Mouse (Mus musculus) stomach, embryonic 14.5 days (tissue): ENCODE measurements around the gene Abhd17b. TPM values are rescaled to one million over a fixed set of nuclear protein-coding genes. Genes with fewer than 3 reads are reported as not detected.

ENCODE experiments used
- ATAC-seq: fragments of 200-750 bp; cut with Nextera tagmentation; 2 replicates; pipeline ENCODE4 v1.8.0; 2017; ENCODE audit warnings: low read depth, moderate TSS enrichment; ENCODE audit not compliant: insufficient number of reproducible peaks, insufficient read depth, low FRiP score
- H3K27ac ChIP-seq: fragments of 300-500 bp; sonication (generic); 2 replicates; pipeline ENCODE4 v1.5.1; 2014; ENCODE audit warnings: mild to moderate bottlenecking, low read length, moderate library complexity, mixed read lengths
- H3K27me3 ChIP-seq: fragments of 300-500 bp; sonication (generic); 2 replicates; pipeline ENCODE4 v1.6.1; 2014; ENCODE audit warnings: low read length, control low read depth, mixed read lengths; ENCODE audit not compliant: control insufficient read depth, insufficient read depth
- H3K36me3 ChIP-seq: fragments of 300-500 bp; sonication (generic); 2 replicates; pipeline ENCODE4 v1.6.1; 2014; ENCODE audit warnings: mild to moderate bottlenecking, control low read depth, low read length, moderate library complexity, mixed read lengths; ENCODE audit not compliant: control insufficient read depth, insufficient read depth
- H3K4me1 ChIP-seq: fragments of 300-500 bp; sonication (generic); 2 replicates; pipeline ENCODE4 v1.6.1; 2014; ENCODE audit warnings: low read length, control low read depth, mixed read lengths; ENCODE audit not compliant: control insufficient read depth, insufficient read depth
- H3K4me2 ChIP-seq: fragments of 300-500 bp; sonication (generic); replicated peaks from 2 replicates; pipeline ENCODE4 v1.6.1; 2014; ENCODE audit warnings: low read depth, low read length, control low read depth
- H3K4me3 ChIP-seq: fragments of 300-500 bp; sonication (generic); 2 replicates; pipeline ENCODE4 v1.5.1; 2014; ENCODE audit warnings: low read depth, low read length, control low read depth
- H3K9ac ChIP-seq: fragments of 300-500 bp; sonication (generic); replicated peaks from 2 replicates; pipeline ENCODE4 v1.6.1; 2014; ENCODE audit warnings: low read depth, mild to moderate bottlenecking, control low read depth, low read length, moderate library complexity, mixed read lengths
- H3K9me3 ChIP-seq: fragments of 300-500 bp; sonication (generic); 2 replicates; pipeline ENCODE4 v1.6.1; 2016; ENCODE audit warnings: low read depth, low read length, control low read depth; ENCODE audit not compliant: control insufficient read depth
- WGBS: fragments of 180-500 bp; shearing (Covaris S2); extraction: QIAGEN DNeasy Blood & Tissue Kit; methylation state at CpG from one replicate; pipeline ENCODE4 v1.1.7; 2014; 5-methylcytosine and 5-hydroxymethylcytosine counted together
- polyA plus RNA-seq: library from polyadenylated mRNA; unstranded; fragments of >200 nt; fragmentation: Nextera tagmentation; extraction: Ambion mirVana; gene quantifications from 2 replicates; pipeline ENCODE4 v1.2.1, GENCODE M21; 2014

Abhd17b gene
- polyA plus RNA-seq, 1 experiment from 2014 or later, result 26.5 TPM

- H3K4me2 ChIP-seq, result no peak overlapping the region
- no peak overlapping the region for H3K4me3 ChIP-seq
- no peak overlapping the region for H3K9ac ChIP-seq
- no peaks in the 10 kb centered on the region for H3K9me3 ChIP-seq
- ATAC-seq, result no peak
- 47% methylated on average over 7 of the region's 7 CpGs for WGBS
- no peaks in the 10 kb centered on the region for H3K36me3 ChIP-seq
- H3K4me1 ChIP-seq, result 0 out of 2 replicates have a peak, but pooled peaks cover 2% of the 10 kb centered on the region
- H3K27ac ChIP-seq, result no peak overlapping the region
- no peaks in the 10 kb centered on the region for H3K27me3 ChIP-seq
Measured at GRCm38 (mm10) chr19:21637672-21638071, 15.3 kb upstream of the Abhd17b start.

DNA sequence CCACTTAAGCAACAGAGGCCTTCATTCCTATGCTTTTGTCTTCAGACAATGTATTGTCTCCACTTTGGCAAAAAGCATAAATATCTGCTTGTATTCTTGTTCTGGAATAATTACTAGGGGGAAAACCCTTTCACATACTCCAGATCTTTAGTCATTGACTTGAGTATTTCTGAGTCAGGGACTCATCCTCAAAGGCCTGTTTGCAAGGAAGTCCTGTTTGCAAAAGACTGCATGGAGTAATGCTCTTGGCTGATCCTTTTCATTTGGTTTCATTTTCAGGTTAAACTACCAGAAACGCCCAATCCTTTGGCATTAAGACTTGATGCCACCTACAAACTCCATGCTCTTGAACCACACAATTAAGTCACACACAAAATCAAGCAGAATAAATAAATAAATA lies 9.1 kb upstream of the Abhd17b start:
- 83% methylated on average over 1 of the region's 1 CpGs for WGBS
- Histone ChIP-seq H3K4me3 (no peak overlapping the region), H3K9ac (no peak overlapping the region), H3K9me3 (no peaks in the 10 kb centered on the region), H3K4me2 (no peak overlapping the region), H3K36me3 (no peaks in the 10 kb centered on the region; the same call in 1 of the 2 replicates), H3K27me3 (no peaks in the 10 kb centered on the region), H3K27ac (no peak overlapping the region), H3K4me1 (no peaks in the 10 kb centered on the region)
- ATAC-seq, result no peak

DNA sequence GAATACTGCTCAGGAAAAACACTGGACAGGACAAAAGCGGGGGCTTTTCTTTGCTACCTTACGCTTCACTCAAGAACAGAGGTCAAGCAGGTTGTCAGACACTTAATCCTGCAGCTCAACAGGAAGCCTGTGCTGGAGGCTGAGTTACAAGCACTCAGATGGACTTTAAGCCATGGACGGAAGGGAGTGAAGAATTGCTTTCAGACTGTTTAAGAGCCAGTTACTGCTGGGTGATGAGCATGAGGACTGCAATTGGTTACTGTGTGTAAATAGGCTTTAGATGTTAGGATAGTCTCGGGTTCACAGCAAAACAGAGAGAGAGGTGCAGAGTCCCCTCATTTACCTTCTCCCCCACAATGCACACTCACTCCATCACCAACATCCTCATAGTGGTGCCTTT lies 7.7 kb upstream of the Abhd17b start:
- 51% methylated on average over 4 of the region's 4 CpGs for WGBS
- Histone ChIP-seq H3K27me3 (no peaks in the 10 kb centered on the region), H3K36me3 (no peaks in the 10 kb centered on the region; the same call in 1 of the 2 replicates), H3K4me1 (no peaks in the 10 kb centered on the region), H3K4me2 (no peak overlapping the region), H3K4me3 (no peak overlapping the region), H3K27ac (no peak overlapping the region), H3K9ac (no peak overlapping the region), H3K9me3 (no peaks in the 10 kb centered on the region)
- ATAC-seq, result no peak

- no peaks in the 10 kb centered on the region for H3K27me3 ChIP-seq
Measured at GRCm38 (mm10) chr19:21646142-21646541, 6.8 kb upstream of the Abhd17b start.

GRCm38 (mm10) chr19:21651664-21652063 lies 1.3 kb upstream of the Abhd17b start:
- WGBS, result 30% methylated on average over 6 of the region's 6 CpGs
- Histone ChIP-seq H3K4me3 (peak overlapping the region; percentile 67), H3K4me2 (peak overlapping the region; percentile 80), H3K9ac (peak overlapping the region; percentile 47; the same call in 1 of the 2 replicates), H3K4me1 (peaks cover 15% of the 10 kb centered on the region; the same call in 1 of the 2 replicates), H3K36me3 (no peaks in the 10 kb centered on the region; the same call in 1 of the 2 replicates), H3K9me3 (no peaks in the 10 kb centered on the region), H3K27me3 (no peaks in the 10 kb centered on the region), H3K27ac (peak overlapping the region; percentile 97; the same call in 1 of the 2 replicates)
- ATAC-seq, result no peak

More at GRCm38 (mm10) chr19:21646142-21646541, 6.8 kb upstream of the Abhd17b start:
- no peak overlapping the region for H3K9ac ChIP-seq
- H3K27ac ChIP-seq, result no peak overlapping the region
- no peak overlapping the region for H3K4me3 ChIP-seq
- no peaks in the 10 kb centered on the region; the same call in 1 of the 2 replicates for H3K36me3 ChIP-seq
- WGBS, result 58% methylated on average over 6 of the region's 6 CpGs
- H3K9me3 ChIP-seq, result no peaks in the 10 kb centered on the region
- H3K4me1 ChIP-seq, result 0 out of 2 replicates have a peak, but pooled peaks cover 2% of the 10 kb centered on the region
- H3K4me2 ChIP-seq, result no peak overlapping the region
- ATAC-seq, result no peak

- peaks cover 15% of the 10 kb centered on the region; the same call in 1 of the 2 replicates for H3K4me1 ChIP-seq
- peak within 1 kb of the TSS; percentile 87 for H3K9ac ChIP-seq
- H3K9me3 ChIP-seq, result no peaks in the 10 kb centered on the region
- peak; percentile 98 for ATAC-seq
- no peaks in the 10 kb centered on the region for H3K27me3 ChIP-seq
- peak within 1 kb of the TSS; percentile 67 for H3K4me3 ChIP-seq
- H3K4me2 ChIP-seq, result peak within 1 kb of the TSS; percentile 80
- H3K36me3 ChIP-seq, result no peaks in the 10 kb centered on the region; the same call in 1 of the 2 replicates
- peak within 1 kb of the TSS; percentile 97 for H3K27ac ChIP-seq
- 5% methylated on average over 52 of the region's 52 CpGs for WGBS
Measured at GRCm38 (mm10) chr19:21652285-21653171, 457 bp upstream of the Abhd17b start, which contains the start of gene 1110059E24Rik. 1110059E24Rik (minus strand) TSS chr19:21652976.

GRCm38 (mm10) chr19:21654788-21655187 lies 1.8 kb downstream of the Abhd17b start:
- peak overlapping the region; percentile 67 for H3K4me3 ChIP-seq
- H3K9me3 ChIP-seq, result no peaks in the 10 kb centered on the region
- peaks cover 15% of the 10 kb centered on the region; the same call in 1 of the 2 replicates for H3K4me1 ChIP-seq
- H3K36me3 ChIP-seq, result no peaks in the 10 kb centered on the region
- ATAC-seq, result no peak
- H3K27me3 ChIP-seq, result no peaks in the 10 kb centered on the region
- no peak overlapping the region for H3K27ac ChIP-seq
- WGBS, result 60% methylated on average over 7 of the region's 7 CpGs
- H3K9ac ChIP-seq, result no peak overlapping the region; the same call in 1 of the 2 replicates
- H3K4me2 ChIP-seq, result peak overlapping the region; percentile 72

GRCm38 (mm10) chr19:21660734-21661133 lies 7.7 kb downstream of the Abhd17b start:
- Histone ChIP-seq H3K9ac (no peak overlapping the region), H3K9me3 (no peaks in the 10 kb centered on the region), H3K4me3 (no peak overlapping the region), H3K4me2 (no peak overlapping the region), H3K4me1 (no peaks in the 10 kb centered on the region), H3K36me3 (no peaks in the 10 kb centered on the region), H3K27me3 (no peaks in the 10 kb centered on the region), H3K27ac (no peak overlapping the region)
- 73% methylated on average over 1 of the region's 1 CpGs for WGBS
- ATAC-seq, result no peak
